Mouse (Mus musculus) cerebellum, postnatal 4 days (tissue): ENCODE data around the gene Izumo1r.
"Not testable (repeated sequence)": the region's sequence is repeated elsewhere in the genome, so short reads cannot be mapped to it uniquely, and the experiment has no call there.

ENCODE experiments used
- DNase-seq, 2 experiments: peaks; one replicate each; pipeline ENCODE4 v3.0.0; 2022; ENCODE audit warnings: low spot score in 2 of 2, mixed read lengths in 1 of 2

Izumo1r gene

GRCm38 (mm10) chr9:14904741-14905475 lies 1.2 kb upstream of the Izumo1r start:
- no peak for DNase-seq

- DNase-seq: no peak
These were observed 743 bp downstream of the Izumo1r start for GRCm38 (mm10) chr9:14903006-14903405.

GRCm38 (mm10) chr9:14902416-14902815 lies 1.3 kb downstream of the Izumo1r start:
- DNase-seq: no peak

- DNase-seq: no peak
These were observed 2.0 kb downstream of the Izumo1r start for GRCm38 (mm10) chr9:14901757-14902156.

- DNase-seq: no peak
These were observed 6.6 kb downstream of the Izumo1r start for GRCm38 (mm10) chr9:14897102-14897501.

GRCm38 (mm10) chr9:14895237-14895835 lies 8.4 kb downstream of the Izumo1r start:
- no peak for DNase-seq

GRCm38 (mm10) chr9:14894628-14895027 lies 9.1 kb downstream of the Izumo1r start:
- no peak for DNase-seq

GRCm38 (mm10) chr9:14893388-14893787 lies 10.4 kb downstream of the Izumo1r start:
- DNase-seq: no peak

- peak in 1 of 2 experiments; percentile 53 for DNase-seq
These were observed 11.9 kb downstream of the Izumo1r start for GRCm38 (mm10) chr9:14891891-14892290.

- DNase-seq: no peak
These were observed 13.1 kb downstream of the Izumo1r start for GRCm38 (mm10) chr9:14890699-14891098.

GRCm38 (mm10) chr9:14888671-14889070 lies 15.1 kb downstream of the Izumo1r start:
- no peak for DNase-seq

GRCm38 (mm10) chr9:14887787-14888382 lies 15.9 kb downstream of the Izumo1r start:
- DNase-seq: no peak

GRCm38 (mm10) chr9:14885954-14886353 lies 17.8 kb downstream of the Izumo1r start:
- no peak for DNase-seq

- no peak for DNase-seq
These were observed 18.6 kb downstream of the Izumo1r start for GRCm38 (mm10) chr9:14885151-14885550.

GRCm38 (mm10) chr9:14884641-14885040 lies 19.1 kb downstream of the Izumo1r start:
- DNase-seq: no peak

GRCm38 (mm10) chr9:14876566-14876965 lies 27.2 kb downstream of the Izumo1r start:
- not testable (repeated sequence) for DNase-seq

- DNase-seq: no peak
These were observed 27.8 kb downstream of the Izumo1r start for GRCm38 (mm10) chr9:14875743-14876507.

GRCm38 (mm10) chr9:14872181-14872930 lies 31.4 kb downstream of the Izumo1r start:
- no peak for DNase-seq

- DNase-seq: no peak
These were observed 32.2 kb downstream of the Izumo1r start for GRCm38 (mm10) chr9:14871536-14871935.

GRCm38 (mm10) chr9:14870802-14871201 lies 32.9 kb downstream of the Izumo1r start:
- no peak for DNase-seq

GRCm38 (mm10) chr9:14870377-14870776 lies 33.4 kb downstream of the Izumo1r start:
- DNase-seq: no peak
